Mouse (Mus musculus) cerebellum, adult 2 months (tissue): ENCODE results near the gene Kdm5b.

Experiments
- CTCF ChIP-seq: fragments of 200-500 bp; IDR thresholded peaks from 2 replicates; pipeline ENCODE4 v1.5.1; 2011; ENCODE audit warnings: low read depth, mild to moderate bottlenecking, control low read depth, low read length, moderate library complexity, borderline replicate concordance; ENCODE audit not compliant: insufficient read depth
- POLR2A ChIP-seq: fragments of 200-500 bp; IDR thresholded peaks from 2 replicates; pipeline ENCODE4 v1.6.1; 2011; ENCODE audit warnings: low read length, control low read depth, borderline replicate concordance; ENCODE audit not compliant: insufficient read depth

GRCm38 (mm10) chr1:134525015-134525414 lies 35.0 kb upstream of the Kdm5b start:
- no peak for TF ChIP-seq CTCF
- no peak for TF ChIP-seq POLR2A
